Mouse (Mus musculus): ENCODE data around the gene Olfr745. TPM values are rescaled to one million over a fixed set of nuclear protein-coding genes. Genes with fewer than 3 reads are reported as not detected.

Gene Olfr745
- polyA plus RNA-seq (2012; ENCODE audit: low replicate concordance): not detected in 2 replicates

GRCm38 (mm10) chr14:50639088-50639487, at the start of gene Olfr745:
Gene Olfr745 (plus strand): TSS chr14:50639388.

DNA sequence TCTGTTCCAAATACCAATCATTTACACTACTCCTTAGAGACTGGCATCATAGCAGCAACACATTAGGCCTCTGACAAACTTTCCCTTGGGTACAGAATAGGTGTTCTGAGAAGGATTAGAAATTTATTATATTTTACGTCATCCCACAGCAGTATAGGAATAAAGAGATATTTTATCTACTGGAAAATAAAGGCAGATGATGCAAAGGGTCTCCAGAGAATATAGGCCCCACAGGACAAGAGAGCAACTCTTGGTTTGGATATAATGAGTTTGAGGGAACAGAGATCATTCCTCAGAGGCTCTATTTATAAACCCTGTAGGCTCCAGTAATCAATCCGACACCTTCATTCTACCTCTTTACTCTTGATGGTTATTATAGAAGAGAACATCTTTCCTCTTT, 24.6 kb upstream of the Olfr745 start, which contains the start of gene Olfr744:
Gene Olfr744 (plus strand): TSS at position 301 of the 400 bp plus-strand sequence.

DNA sequence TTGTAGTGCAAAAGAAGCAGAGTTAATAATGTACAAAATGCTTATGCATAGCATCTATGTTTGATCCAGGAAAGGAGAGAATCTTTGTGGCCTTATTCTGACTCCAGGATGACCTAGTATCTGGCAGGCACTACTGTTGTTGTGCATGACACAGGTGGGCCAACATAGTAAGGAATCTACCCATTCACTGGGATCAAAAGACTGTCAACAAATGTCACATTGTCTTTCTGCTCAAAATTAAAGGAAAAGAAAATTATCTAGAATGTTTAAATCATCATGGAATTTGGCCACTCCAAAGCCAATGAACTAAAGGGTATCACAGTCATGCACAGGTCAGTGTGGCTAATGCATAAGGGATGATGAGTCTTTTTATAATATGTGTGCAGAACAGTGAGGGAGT, 7.6 kb downstream of the Olfr745 start, which contains the start of gene Olfr746:
Gene Olfr746 (plus strand): TSS at position 301 of the 400 bp plus-strand sequence.

GRCm38 (mm10) chr14:50693106-50693505, 53.9 kb downstream of the Olfr745 start, which contains the start of gene Olfr747:
Gene Olfr747 (minus strand): TSS chr14:50693206.

Other genes starting within 250 kb of the Olfr745 start
- not detected in 2 replicates for gene Olfr738, start 231.8 kb upstream of the Olfr745 start, polyA plus RNA-seq (2012; ENCODE audit: low replicate concordance)
- not detected in 2 replicates for gene Olfr739, start 220.8 kb upstream of the Olfr745 start, polyA plus RNA-seq (2012; ENCODE audit: low replicate concordance)
- gene Olfr740, start 193.8 kb upstream of the Olfr745 start, polyA plus RNA-seq (2012; ENCODE audit: low replicate concordance): not detected in 2 replicates
- not detected in 2 replicates for gene Olfr741, start 166.7 kb upstream of the Olfr745 start, polyA plus RNA-seq (2012; ENCODE audit: low replicate concordance)
- gene Olfr742, start 135.8 kb upstream of the Olfr745 start, polyA plus RNA-seq (2012; ENCODE audit: low replicate concordance): not detected in 2 replicates
- gene Olfr743, start 117.5 kb upstream of the Olfr745 start, polyA plus RNA-seq (2012; ENCODE audit: low replicate concordance): not detected in 2 replicates
- not detected in 2 replicates for gene Olfr744, start 24.5 kb upstream of the Olfr745 start, polyA plus RNA-seq (2012; ENCODE audit: low replicate concordance)
- not detected in 2 replicates for gene Olfr746, start 7.7 kb downstream of the Olfr745 start, polyA plus RNA-seq (2012; ENCODE audit: low replicate concordance)
- not detected in 2 replicates for gene Olfr747, start 53.8 kb downstream of the Olfr745 start, polyA plus RNA-seq (2012; ENCODE audit: low replicate concordance)
- gene Olfr748, start 68.0 kb downstream of the Olfr745 start, polyA plus RNA-seq (2012; ENCODE audit: low replicate concordance): not detected in 2 replicates
- not detected in 2 replicates for gene Olfr749, start 105.7 kb downstream of the Olfr745 start, polyA plus RNA-seq (2012; ENCODE audit: low replicate concordance)
- gene Ttc5, start 146.1 kb downstream of the Olfr745 start, polyA plus RNA-seq (2012; ENCODE audit: low replicate concordance): 9.5 and 54.2 TPM in 2 replicates
- 0.25 TPM in 1 of 2 replicates, not detected in the other for gene Ccnb1ip1, start 168.3 kb downstream of the Olfr745 start, polyA plus RNA-seq (2012; ENCODE audit: low replicate concordance)
- gene Parp2, start 168.5 kb downstream of the Olfr745 start, polyA plus RNA-seq (2012; ENCODE audit: low replicate concordance): 3.1 and 4.2 TPM in 2 replicates
- 8.1 and 9.7 TPM in 2 replicates for gene Tep1, start 231.2 kb downstream of the Olfr745 start, polyA plus RNA-seq (2012; ENCODE audit: low replicate concordance)

Data from hematopoietic multipotent progenitor cell, adult 10-12 weeks (in vitro differentiated cells).